Mouse (Mus musculus): Measurements from ENCODE around the gene Ntm. TPM values are rescaled to one million over a fixed set of nuclear protein-coding genes. Genes with fewer than 3 reads are reported as not detected.

Ntm gene
- polyA plus RNA-seq, 1 experiment = not detected

DNA sequence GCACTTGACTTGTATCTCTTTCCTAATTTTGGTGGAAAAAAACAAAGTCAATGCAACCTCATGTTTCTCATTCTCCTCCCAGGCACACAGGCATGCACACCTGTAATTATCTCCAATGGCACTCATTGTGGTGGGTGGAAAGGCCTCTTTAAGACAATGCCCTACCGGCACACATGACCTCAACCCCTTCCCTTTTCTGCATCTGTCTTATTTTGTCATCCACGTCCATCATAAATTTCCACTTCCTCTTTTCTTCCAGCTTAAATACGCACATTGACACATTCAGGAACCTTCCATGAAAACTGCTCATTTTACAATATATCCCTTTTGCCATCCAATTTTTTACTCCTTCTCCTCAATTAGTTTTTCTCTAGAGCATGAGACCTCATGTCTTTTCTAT is 74.2 kb downstream of the Ntm start:
- Histone ChIP-seq H3K4me3 (no peak overlapping the region), H3K79me2 (ENCODE audit: control insufficient read depth, insufficient read depth) (no peaks in the 10 kb centered on the region), H3ac (ENCODE audit: control insufficient read depth, insufficient read length) (no peak overlapping the region), H3K36me3 (ENCODE audit: control insufficient read depth, insufficient read depth) (no peaks in the 10 kb centered on the region), H3K4me2 (ENCODE audit: low read depth) (no peak overlapping the region), H3K27me3 (ENCODE audit: control insufficient read depth, insufficient read depth, insufficient read length) (no peaks in the 10 kb centered on the region)
- no peak for TF ChIP-seq TCF12 (IDR thresholded peaks at IDR 0.05; ENCODE audit: insufficient read depth, poor library complexity, severe bottlenecking)
- no peak for TF ChIP-seq REST (IDR thresholded peaks at IDR 0.05; ENCODE audit: insufficient read depth, insufficient read length)

GRCm38 (mm10) chr9:29887924-29888323 is 75.0 kb downstream of the Ntm start:
- H3K79me2 ChIP-seq (ENCODE audit: control insufficient read depth, insufficient read depth) = no peaks in the 10 kb centered on the region
- no peak overlapping the region for H3ac ChIP-seq (ENCODE audit: control insufficient read depth, insufficient read length)
- H3K4me2 ChIP-seq (ENCODE audit: low read depth) = no peak overlapping the region
- no peaks in the 10 kb centered on the region for H3K27me3 ChIP-seq (ENCODE audit: control insufficient read depth, insufficient read depth, insufficient read length)
- H3K36me3 ChIP-seq (ENCODE audit: control insufficient read depth, insufficient read depth) = no peaks in the 10 kb centered on the region
- H3K4me3 ChIP-seq = no peak overlapping the region
- TF ChIP-seq E2F4 (IDR thresholded peaks at IDR 0.05; ENCODE audit: insufficient read depth) (no peak), MAX (IDR thresholded peaks at IDR 0.05; ENCODE audit: low read depth) (no peak), POLR2A (IDR thresholded peaks at IDR 0.05; ENCODE audit: insufficient read length, low read depth) (no peak), MYOG (IDR thresholded peaks at IDR 0.05; ENCODE audit: control insufficient read depth in 1 of 3, insufficient read depth in 1 of 3, insufficient read length in 2 of 3, low read depth in 2 of 3) (no peak)

GRCm38 (mm10) chr9:29884062-29884461 is 78.9 kb downstream of the Ntm start:
- TF ChIP-seq SRF (IDR thresholded peaks at IDR 0.05; ENCODE audit: control insufficient read depth, insufficient read length, low read depth) (no peak), MAX (IDR thresholded peaks at IDR 0.05; ENCODE audit: low read depth) (no peak), POLR2A (IDR thresholded peaks at IDR 0.05; ENCODE audit: insufficient read length, low read depth) (no peak), MYOG (IDR thresholded peaks at IDR 0.05; ENCODE audit: control insufficient read depth in 1 of 3, insufficient read depth in 1 of 3, insufficient read length in 2 of 3, low read depth in 2 of 3) (no peak), TCF3 (IDR thresholded peaks at IDR 0.05; ENCODE audit: insufficient read length, low read depth) (no peak), TCF12 (IDR thresholded peaks at IDR 0.05; ENCODE audit: insufficient read depth, poor library complexity, severe bottlenecking) (no peak), REST (IDR thresholded peaks at IDR 0.05; ENCODE audit: insufficient read depth, insufficient read length) (no peak), E2F4 (IDR thresholded peaks at IDR 0.05; ENCODE audit: insufficient read depth) (no peak), CEBPB (IDR thresholded peaks at IDR 0.05; ENCODE audit: insufficient read depth, poor library complexity, severe bottlenecking) (no peak)

DNA sequence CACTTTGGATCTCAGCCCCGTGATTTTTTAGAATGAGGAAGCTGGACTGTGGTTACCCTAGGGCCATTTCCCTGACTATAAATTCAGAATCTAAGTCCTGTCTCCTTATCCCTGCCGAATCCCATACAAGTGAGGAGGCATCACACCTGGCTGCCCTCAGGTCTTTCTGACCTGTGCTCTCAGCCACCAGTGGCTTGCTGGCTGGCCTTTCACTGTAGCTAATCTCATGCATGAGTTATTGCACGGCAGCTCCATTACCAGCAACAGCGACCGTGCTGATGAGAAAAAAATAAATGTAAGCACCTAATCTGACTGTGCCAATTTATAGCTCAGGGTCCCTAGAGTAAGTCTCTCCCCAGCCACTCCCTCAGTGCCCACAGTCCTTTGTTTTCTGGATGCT is 81.3 kb downstream of the Ntm start:
- H3K4me2 ChIP-seq (ENCODE audit: low read depth) = no peak overlapping the region
- TF ChIP-seq POLR2AphosphoS2 (IDR thresholded peaks at IDR 0.05; ENCODE audit: insufficient read length, low read depth) (no peak), MYOG (IDR thresholded peaks at IDR 0.05; ENCODE audit: control insufficient read depth in 1 of 3, insufficient read depth in 1 of 3, insufficient read length in 2 of 3, low read depth in 2 of 3) (no peak), MYOD1 (IDR thresholded peaks at IDR 0.05; ENCODE audit: control insufficient read depth in 1 of 3, insufficient read length in 2 of 3, low read depth in 2 of 3) (no peak), E2F4 (IDR thresholded peaks at IDR 0.05; ENCODE audit: insufficient read depth) (no peak), MAX (IDR thresholded peaks at IDR 0.05; ENCODE audit: low read depth) (no peak), TCF3 (IDR thresholded peaks at IDR 0.05; ENCODE audit: insufficient read length, low read depth) (no peak), REST (IDR thresholded peaks at IDR 0.05; ENCODE audit: insufficient read depth, insufficient read length) (no peak), POLR2A (IDR thresholded peaks at IDR 0.05; ENCODE audit: insufficient read length, low read depth) (no peak), SRF (IDR thresholded peaks at IDR 0.05; ENCODE audit: control insufficient read depth, insufficient read length, low read depth) (no peak), TCF12 (IDR thresholded peaks at IDR 0.05; ENCODE audit: insufficient read depth, poor library complexity, severe bottlenecking) (no peak), CEBPB (IDR thresholded peaks at IDR 0.05; ENCODE audit: insufficient read depth, poor library complexity, severe bottlenecking) (no peak), USF1 (IDR thresholded peaks at IDR 0.05; ENCODE audit: low read depth) (no peak)
- H3K36me3 ChIP-seq (ENCODE audit: control insufficient read depth, insufficient read depth) = no peaks in the 10 kb centered on the region
- H3K79me2 ChIP-seq (ENCODE audit: control insufficient read depth, insufficient read depth) = no peaks in the 10 kb centered on the region
- H3K27me3 ChIP-seq (ENCODE audit: control insufficient read depth, insufficient read depth, insufficient read length) = no peaks in the 10 kb centered on the region
- H3K4me3 ChIP-seq = no peak overlapping the region
- no peak overlapping the region for H3ac ChIP-seq (ENCODE audit: control insufficient read depth, insufficient read length)

More at GRCm38 (mm10) chr9:29884062-29884461, 78.9 kb downstream of the Ntm start:
- H3K4me3 ChIP-seq = no peak overlapping the region
- no peaks in the 10 kb centered on the region for H3K36me3 ChIP-seq (ENCODE audit: control insufficient read depth, insufficient read depth)
- H3K4me2 ChIP-seq (ENCODE audit: low read depth) = no peak overlapping the region
- H3K27me3 ChIP-seq (ENCODE audit: control insufficient read depth, insufficient read depth, insufficient read length) = no peaks in the 10 kb centered on the region
- H3ac ChIP-seq (ENCODE audit: control insufficient read depth, insufficient read length) = no peak overlapping the region
- no peaks in the 10 kb centered on the region for H3K79me2 ChIP-seq (ENCODE audit: control insufficient read depth, insufficient read depth)

DNA sequence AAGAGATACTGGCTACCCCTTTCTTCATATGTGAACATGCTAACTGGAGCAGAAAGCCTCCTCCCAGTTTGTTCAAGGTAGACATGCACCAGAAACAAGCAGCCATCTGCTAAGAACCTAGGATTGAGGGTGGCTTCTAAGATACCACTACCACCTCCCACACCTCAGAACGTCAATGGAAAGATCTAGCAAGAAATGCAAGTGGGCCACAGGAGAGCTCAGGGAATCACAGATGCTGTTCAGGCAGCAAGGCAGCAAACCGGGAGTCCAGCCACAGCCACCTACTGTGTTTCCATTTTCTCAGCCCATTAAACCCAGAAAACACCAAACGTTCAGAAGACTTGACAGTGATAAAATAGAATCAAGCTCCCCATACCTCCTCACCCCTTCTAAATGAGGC is 85.4 kb downstream of the Ntm start:
- TF ChIP-seq MAX (IDR thresholded peaks at IDR 0.05; ENCODE audit: low read depth) (no peak), E2F4 (IDR thresholded peaks at IDR 0.05; ENCODE audit: insufficient read depth) (no peak), SRF (IDR thresholded peaks at IDR 0.05; ENCODE audit: control insufficient read depth, insufficient read length, low read depth) (no peak), POLR2AphosphoS2 (IDR thresholded peaks at IDR 0.05; ENCODE audit: insufficient read length, low read depth) (no peak), TCF3 (IDR thresholded peaks at IDR 0.05; ENCODE audit: insufficient read length, low read depth) (no peak), CEBPB (IDR thresholded peaks at IDR 0.05; ENCODE audit: insufficient read depth, poor library complexity, severe bottlenecking) (no peak), POLR2A (IDR thresholded peaks at IDR 0.05; ENCODE audit: insufficient read length, low read depth) (no peak), USF1 (IDR thresholded peaks at IDR 0.05; ENCODE audit: low read depth) (no peak), REST (IDR thresholded peaks at IDR 0.05; ENCODE audit: insufficient read depth, insufficient read length) (no peak), MYOG (IDR thresholded peaks at IDR 0.05; ENCODE audit: control insufficient read depth in 1 of 3, insufficient read depth in 1 of 3, insufficient read length in 2 of 3, low read depth in 2 of 3) (no peak), MYOD1 (IDR thresholded peaks at IDR 0.05; ENCODE audit: control insufficient read depth in 1 of 3, insufficient read length in 2 of 3, low read depth in 2 of 3) (no peak), TCF12 (IDR thresholded peaks at IDR 0.05; ENCODE audit: insufficient read depth, poor library complexity, severe bottlenecking) (no peak)
- Histone ChIP-seq H3K79me2 (ENCODE audit: control insufficient read depth, insufficient read depth) (no peaks in the 10 kb centered on the region), H3K27me3 (ENCODE audit: control insufficient read depth, insufficient read depth, insufficient read length) (no peaks in the 10 kb centered on the region), H3ac (ENCODE audit: control insufficient read depth, insufficient read length) (no peak overlapping the region), H3K4me2 (ENCODE audit: low read depth) (no peak overlapping the region), H3K36me3 (ENCODE audit: control insufficient read depth, insufficient read depth) (no peaks in the 10 kb centered on the region), H3K4me3 (no peak overlapping the region)
